Mouse (Mus musculus) mouse trophoblast stem cell (cell line): ENCODE measurements at regions not wholly inside any gene's neighbourhood (a gene's known extent, or its start where the extent isn't known, plus 50 kb on each side); places are given as distances from the start of the nearest gene placed in this dataset.

Experiments
- in situ Hi-C, 2 experiments: fragments of 300-500 bp; cut with MseI, MboI; formaldehyde crosslinking; loops; 2 replicates in 1 of 2; 3 replicates in 1 of 2; pipeline ENCODE4 v1.15.1; 2025

DNA sequence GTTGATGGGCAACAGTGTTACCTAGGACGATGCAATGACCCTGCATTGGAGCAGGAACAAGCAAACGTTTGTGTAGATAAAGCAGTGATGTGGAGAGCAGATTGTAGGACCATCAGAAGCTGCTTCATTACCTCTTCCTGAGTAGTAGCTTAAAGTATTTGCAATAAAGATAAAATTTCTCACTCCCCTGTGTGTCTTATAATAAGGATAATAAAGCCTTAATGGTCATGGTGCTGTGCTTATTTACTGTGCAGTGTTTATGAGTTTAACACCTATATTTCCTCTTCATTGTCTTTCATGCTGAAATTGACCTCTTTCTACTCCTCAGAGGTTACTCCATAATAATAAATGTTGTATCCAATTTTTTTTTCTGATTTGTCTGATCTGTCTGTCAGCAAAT, 1146.3 kb upstream of the Cdh20 start:
- in situ Hi-C loops, result no loop called here

DNA sequence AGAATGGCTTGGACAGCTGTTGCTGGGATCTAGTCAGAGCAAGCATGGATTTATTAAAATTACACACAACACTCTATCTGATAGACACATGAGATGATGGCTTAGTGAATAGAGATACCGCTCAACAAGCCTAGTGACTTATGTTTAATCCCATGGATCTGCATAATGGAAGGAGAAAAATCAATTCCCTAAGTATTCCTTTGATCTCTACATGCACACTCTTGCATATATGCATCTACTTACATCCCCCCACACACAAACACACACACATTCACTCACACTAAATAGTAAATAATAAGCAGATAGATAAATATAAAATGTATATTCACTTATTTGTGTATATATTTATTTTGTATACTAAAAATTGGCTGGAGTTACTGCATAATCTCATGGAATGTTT, 1123.0 kb upstream of the Cdh20 start:
- in situ Hi-C loops, result loop anchor here in 1 of 2 experiments (10.0 kb wide), 1 partner anchor 180 kb away; no protein-coding TSS in a partner anchor
